Mouse (Mus musculus) layer of hippocampus, postnatal 10 days (tissue): ENCODE results near the gene Gm8906. TPM values are rescaled to one million over a fixed set of nuclear protein-coding genes. Genes with fewer than 3 reads are reported as not detected.
"Not testable (repeated sequence)": the region's sequence is repeated elsewhere in the genome, so short reads cannot be mapped to it uniquely, and the experiment has no call there.

Experiments
- DNase-seq, 2 experiments: peaks; one replicate each; pipeline ENCODE4 v3.0.0; 2021; ENCODE audit warnings: low spot score in 2 of 2
- long read RNA-seq: library from polyadenylated mRNA; stranded (forward); transcript quantifications from one replicate; pipeline ENCODE4 v2.0.0, GENCODE M21; 2023
- total RNA-seq, 2 experiments: library from RNA; stranded (reverse); gene quantifications; 2 replicates each; pipeline ENCODE4 v1.2.3; 2021

The Gm8906 gene
- not detected for total RNA-seq
- long read RNA-seq: 0 reads

DNA sequence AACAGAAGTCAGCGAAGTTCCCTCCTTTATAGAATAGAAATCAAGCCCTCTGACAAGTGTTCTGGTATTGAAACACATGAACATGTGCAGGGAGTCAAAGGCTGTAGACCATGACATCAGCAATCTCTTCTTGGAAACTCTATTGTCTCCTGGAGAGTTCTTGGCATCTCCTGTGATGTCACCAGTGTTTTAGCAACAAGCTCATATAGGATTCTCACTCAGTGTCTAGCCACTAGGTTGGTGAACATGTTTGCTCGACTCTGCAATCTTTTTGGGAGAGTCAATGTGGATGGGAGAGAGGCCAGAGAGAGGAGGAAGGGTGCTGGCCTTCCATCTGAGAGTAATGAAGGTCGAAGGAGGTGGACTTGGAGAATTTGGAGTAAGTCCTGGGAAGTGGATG, at the start of gene Gm8906:
Gene Gm8906, plus strand, starts transcription at position 301 of the 400 bp plus-strand sequence.
- not testable (repeated sequence) for DNase-seq

Other genes starting within 250 kb of the Gm8906 start
- not detected for gene Gm8890, start 246.7 kb upstream of the Gm8906 start, total RNA-seq
- not detected for gene Speer1, start 161.2 kb upstream of the Gm8906 start, total RNA-seq
- not detected for gene Gm8897, start 86.3 kb upstream of the Gm8906 start, total RNA-seq
- not detected for gene Gm6460, start 92.2 kb downstream of the Gm8906 start, total RNA-seq
- gene Gm8922, start 179.3 kb downstream of the Gm8906 start, total RNA-seq: not detected